Mouse (Mus musculus): ENCODE results near the gene Atl3. TPM values are rescaled to one million over a fixed set of nuclear protein-coding genes. Genes with fewer than 3 reads are reported as not detected.

Atl3 gene
- polyA plus RNA-seq (2015; fragmentation: Nextera tagmentation; extraction: Ambion mirVana), result 6.0 and 7.0 TPM in 2 replicates

DNA sequence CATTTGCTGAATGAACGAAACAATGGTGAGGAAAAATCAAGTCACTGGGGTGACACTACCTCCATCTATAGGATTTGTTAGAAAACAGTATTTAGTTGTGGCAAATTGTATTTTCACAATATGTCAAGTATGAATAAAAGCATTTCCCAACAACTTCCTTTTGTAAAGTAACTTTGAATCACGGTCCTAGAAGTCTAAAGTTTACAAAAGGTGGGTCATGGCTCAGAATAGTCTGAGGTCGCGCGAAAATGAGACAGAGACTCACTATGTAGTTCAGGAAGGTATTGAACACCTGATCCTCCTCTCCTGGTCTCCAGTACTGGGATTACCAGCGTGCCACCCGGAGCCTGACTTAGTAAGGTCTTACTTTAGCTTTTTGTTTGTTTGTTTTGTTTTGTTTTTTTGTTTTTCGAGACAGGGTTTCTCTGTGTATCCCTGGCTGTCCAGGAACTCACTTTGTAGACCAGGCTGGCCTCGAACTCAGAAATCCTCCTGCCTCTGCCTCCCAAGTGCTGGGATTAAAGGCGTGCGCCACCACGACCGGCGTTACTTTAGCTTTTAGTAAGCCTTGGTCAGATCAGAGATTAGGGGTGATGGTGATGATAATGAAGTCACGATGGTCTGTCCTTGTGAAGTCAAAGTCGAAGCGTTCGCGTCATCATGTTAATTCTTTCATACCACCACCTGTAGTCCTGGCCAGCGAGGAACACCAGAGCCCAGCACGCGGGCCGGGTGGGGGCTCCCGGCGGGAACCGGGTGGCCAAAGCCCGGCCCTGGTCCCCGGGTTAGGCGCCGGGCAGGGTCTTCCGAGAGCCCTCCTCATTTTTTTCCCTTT is at the start of gene Atl3:
Gene Atl3 (plus strand): TSS at position 689 of the 835 bp plus-strand sequence.

GRCm38 (mm10) chr19:7482599-7483511 is 11.0 kb upstream of the Atl3 start, which contains the start of gene Rtn3:
Gene Rtn3 (minus strand): TSS chr19:7483281.

DNA sequence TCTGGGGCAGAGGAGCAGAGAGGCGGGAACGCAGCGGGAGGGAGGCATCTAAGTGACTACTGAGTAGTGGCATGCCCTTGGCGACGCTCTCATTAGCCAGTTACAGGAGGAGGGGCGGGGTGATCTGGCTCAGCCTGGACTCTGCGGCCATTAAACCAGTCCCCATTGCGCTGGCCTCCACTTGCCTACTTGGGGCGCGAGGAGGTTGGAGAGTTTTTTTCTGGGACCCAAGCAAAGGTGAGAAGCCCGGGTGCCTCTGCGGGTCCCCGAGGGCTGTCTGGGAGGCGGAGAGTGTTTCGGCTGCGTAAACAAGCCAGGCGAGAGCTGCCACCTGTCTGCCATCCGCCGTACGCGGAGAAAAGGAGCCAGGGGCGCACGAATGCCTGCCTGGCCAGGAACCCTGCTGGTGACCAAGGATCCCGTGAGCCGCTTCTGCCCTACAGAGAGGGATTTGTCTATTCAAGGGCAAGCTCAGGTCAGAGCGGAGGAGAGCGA is 63.5 kb downstream of the Atl3 start, which contains the start of gene Pla2g16:
Gene Pla2g16 (plus strand): TSS at position 132 of the 495 bp plus-strand sequence.

Other genes with a start within 250 kb of the Atl3 start
- 2.6 and 3.2 TPM in 2 replicates for gene Rcor2, start 226.7 kb upstream of the Atl3 start, polyA plus RNA-seq (2015; fragmentation: Nextera tagmentation; extraction: Ambion mirVana)
- gene Mark2, start 152.2 kb upstream of the Atl3 start, polyA plus RNA-seq (2015; fragmentation: Nextera tagmentation; extraction: Ambion mirVana), result 12.5 and 16.2 TPM in 2 replicates
- 9.8 and 11.1 TPM in 2 replicates for gene Spindoc, start 111.0 kb upstream of the Atl3 start, polyA plus RNA-seq (2015; fragmentation: Nextera tagmentation; extraction: Ambion mirVana)
- 3.2 and 3.3 TPM in 2 replicates for gene 2700081O15Rik, start 76.4 kb upstream of the Atl3 start, polyA plus RNA-seq (2015; fragmentation: Nextera tagmentation; extraction: Ambion mirVana)
- 62.9 and 69.4 TPM in 2 replicates for gene Rtn3, start 10.8 kb upstream of the Atl3 start, polyA plus RNA-seq (2015; fragmentation: Nextera tagmentation; extraction: Ambion mirVana)
- 72.9 and 89.6 TPM in 2 replicates for gene Pla2g16, start 63.4 kb downstream of the Atl3 start, polyA plus RNA-seq (2015; fragmentation: Nextera tagmentation; extraction: Ambion mirVana)
- 1.0 and 9.3 TPM in 2 replicates for gene Lgals12, start 113.2 kb downstream of the Atl3 start, polyA plus RNA-seq (2015; fragmentation: Nextera tagmentation; extraction: Ambion mirVana)
- 0.16 TPM in 1 of 2 replicates, not detected in the other for gene Hrasls5, start 118.5 kb downstream of the Atl3 start, polyA plus RNA-seq (2015; fragmentation: Nextera tagmentation; extraction: Ambion mirVana)
- not detected in 2 replicates for gene Slc22a19, start 217.3 kb downstream of the Atl3 start, polyA plus RNA-seq (2015; fragmentation: Nextera tagmentation; extraction: Ambion mirVana)